Mouse (Mus musculus): Measurements from ENCODE around the gene Cyth4. TPM values are rescaled to one million over a fixed set of nuclear protein-coding genes. Genes with fewer than 3 reads are reported as not detected.

Cyth4 gene
- polyA plus RNA-seq, 1 experiment from 2014 or later, result 14.5 TPM

GRCm38 (mm10) chr15:78570170-78570569, 26.7 kb upstream of the Cyth4 start:
- Histone ChIP-seq H3K4me1 (ENCODE audit: insufficient read depth, low read depth, low read length) (no peaks in the 10 kb centered on the region), H3K4me2 (replicated peaks; ENCODE audit: low read depth, low read length) (no peak overlapping the region), H3K27me3 (replicated peaks; ENCODE audit: insufficient read depth, low read length) (no peaks in the 10 kb centered on the region), H3K9me3 (ENCODE audit: low read length) (no peaks in the 10 kb centered on the region), H3K4me3 (ENCODE audit: low read depth, low read length) (no peak overlapping the region), H3K27ac (ENCODE audit: low read length) (no peak overlapping the region), H3K9ac (replicated peaks; ENCODE audit: low read depth) (no peak overlapping the region), H3K36me3 (ENCODE audit: insufficient read depth, low read length) (no peaks in the 10 kb centered on the region)
- 93% methylated on average over 5 of the region's 5 CpGs for WGBS
- no peak for TF ChIP-seq CTCF (IDR thresholded peaks at IDR 0.05)
- DNase-seq (ENCODE audit: low spot score), result no peak
- no peak for ATAC-seq

GRCm38 (mm10) chr15:78571554-78572269, 25.1 kb upstream of the Cyth4 start:
- peak overlapping the region; percentile 6; the same call in 1 of the 2 replicates for H3K4me3 ChIP-seq (ENCODE audit: low read depth, low read length)

GRCm38 (mm10) chr15:78572270-78572600, 24.6 kb upstream of the Cyth4 start:
- H3K27me3 ChIP-seq (replicated peaks; ENCODE audit: insufficient read depth, low read length), result no peaks in the 10 kb centered on the region
- DNase-seq (ENCODE audit: low spot score) (no peak), ATAC-seq (no peak)
- H3K4me3 ChIP-seq (ENCODE audit: low read depth, low read length), result peak overlapping the region; percentile 6; the same call in 1 of the 2 replicates
- H3K9ac ChIP-seq (replicated peaks; ENCODE audit: low read depth), result no peak overlapping the region
- H3K27ac ChIP-seq (ENCODE audit: low read length), result no peak overlapping the region; the same call in 1 of the 2 replicates
- no peak for TF ChIP-seq CTCF (IDR thresholded peaks at IDR 0.05)
- no peak for TF ChIP-seq EP300 (IDR thresholded peaks at IDR 0.05)
- no peaks in the 10 kb centered on the region for H3K36me3 ChIP-seq (ENCODE audit: insufficient read depth, low read length)
- 88% methylated on average over 5 of the region's 5 CpGs for WGBS
- 0 out of 2 replicates have a peak overlapping the region, but pooled peaks have one; percentile 11 for H3K4me2 ChIP-seq (replicated peaks; ENCODE audit: low read depth, low read length)
- H3K9me3 ChIP-seq (ENCODE audit: low read length), result no peaks in the 10 kb centered on the region
- no peaks in the 10 kb centered on the region for H3K4me1 ChIP-seq (ENCODE audit: insufficient read depth, low read depth, low read length)

More at GRCm38 (mm10) chr15:78571554-78572269, 25.1 kb upstream of the Cyth4 start:
- ATAC-seq, result peak; percentile 38
- H3K27me3 ChIP-seq (replicated peaks; ENCODE audit: insufficient read depth, low read length), result no peaks in the 10 kb centered on the region
- 39% methylated on average over 16 of the region's 16 CpGs for WGBS
- no peak overlapping the region for H3K9ac ChIP-seq (replicated peaks; ENCODE audit: low read depth)
- H3K9me3 ChIP-seq (ENCODE audit: low read length), result no peaks in the 10 kb centered on the region
- no peak overlapping the region; the same call in 1 of the 2 replicates for H3K27ac ChIP-seq (ENCODE audit: low read length)
- TF ChIP-seq CTCF (IDR thresholded peaks at IDR 0.05) (no peak), EP300 (IDR thresholded peaks at IDR 0.05) (no peak)
- H3K4me1 ChIP-seq (ENCODE audit: insufficient read depth, low read depth, low read length), result no peaks in the 10 kb centered on the region
- 0 out of 2 replicates have a peak overlapping the region, but pooled peaks have one; percentile 11 for H3K4me2 ChIP-seq (replicated peaks; ENCODE audit: low read depth, low read length)
- no peak for DNase-seq (ENCODE audit: low spot score)
- H3K36me3 ChIP-seq (ENCODE audit: insufficient read depth, low read length), result no peaks in the 10 kb centered on the region

- no peaks in the 10 kb centered on the region for H3K4me1 ChIP-seq (ENCODE audit: insufficient read depth, low read depth, low read length)
- TF ChIP-seq EP300 (IDR thresholded peaks at IDR 0.05), result no peak
- no peak for TF ChIP-seq CTCF (IDR thresholded peaks at IDR 0.05)
- peak; percentile 49 for DNase-seq (ENCODE audit: low spot score)
- H3K36me3 ChIP-seq (ENCODE audit: insufficient read depth, low read length), result no peaks in the 10 kb centered on the region
- H3K9me3 ChIP-seq (ENCODE audit: low read length), result no peaks in the 10 kb centered on the region
- 41% methylated on average over 8 of the region's 8 CpGs for WGBS
- no peak within 1 kb of the TSS; the same call in 1 of the 2 replicates for H3K27ac ChIP-seq (ENCODE audit: low read length)
- peak; percentile 62 for ATAC-seq
- H3K4me2 ChIP-seq (replicated peaks; ENCODE audit: low read depth, low read length), result 0 out of 2 replicates have a peak within 1 kb of the TSS, but pooled peaks have one; percentile 11
- peak within 1 kb of the TSS; percentile 6; the same call in 1 of the 2 replicates for H3K4me3 ChIP-seq (ENCODE audit: low read depth, low read length)
- no peaks in the 10 kb centered on the region for H3K27me3 ChIP-seq (replicated peaks; ENCODE audit: insufficient read depth, low read length)
- no peak within 1 kb of the TSS for H3K9ac ChIP-seq (replicated peaks; ENCODE audit: low read depth)
Measured at GRCm38 (mm10) chr15:78572658-78573397, 24.0 kb upstream of the Cyth4 start, which contains the start of gene Rac2. Gene Rac2 (minus strand): TSS chr15:78572783.

- no peak overlapping the region for H3K9ac ChIP-seq (replicated peaks; ENCODE audit: low read depth)
- DNase-seq (ENCODE audit: low spot score) (no peak), ATAC-seq (no peak)
- 54% methylated on average over 4 of the region's 4 CpGs for WGBS
- H3K27ac ChIP-seq (ENCODE audit: low read length), result no peak overlapping the region
- H3K4me2 ChIP-seq (replicated peaks; ENCODE audit: low read depth, low read length), result no peak overlapping the region
- peaks cover 6% of the 10 kb centered on the region; the same call in 1 of the 2 replicates for H3K4me1 ChIP-seq (ENCODE audit: insufficient read depth, low read depth, low read length)
- no peaks in the 10 kb centered on the region for H3K9me3 ChIP-seq (ENCODE audit: low read length)
- H3K27me3 ChIP-seq (replicated peaks; ENCODE audit: insufficient read depth, low read length), result no peaks in the 10 kb centered on the region
- no peaks in the 10 kb centered on the region for H3K36me3 ChIP-seq (ENCODE audit: insufficient read depth, low read length)
- TF ChIP-seq CTCF (IDR thresholded peaks at IDR 0.05) (no peak), EP300 (IDR thresholded peaks at IDR 0.05) (no peak)
- no peak overlapping the region for H3K4me3 ChIP-seq (ENCODE audit: low read depth, low read length)
Measured at GRCm38 (mm10) chr15:78576284-78576810, 20.5 kb upstream of the Cyth4 start.

- Histone ChIP-seq H3K9ac (replicated peaks; ENCODE audit: low read depth) (no peak overlapping the region), H3K27ac (ENCODE audit: low read length) (no peak overlapping the region), H3K4me1 (ENCODE audit: insufficient read depth, low read depth, low read length) (peaks cover 6% of the 10 kb centered on the region; the same call in 1 of the 2 replicates), H3K4me2 (replicated peaks; ENCODE audit: low read depth, low read length) (no peak overlapping the region), H3K4me3 (ENCODE audit: low read depth, low read length) (no peak overlapping the region), H3K36me3 (ENCODE audit: insufficient read depth, low read length) (no peaks in the 10 kb centered on the region), H3K9me3 (ENCODE audit: low read length) (no peaks in the 10 kb centered on the region), H3K27me3 (replicated peaks; ENCODE audit: insufficient read depth, low read length) (no peaks in the 10 kb centered on the region)
- ATAC-seq (no peak), DNase-seq (ENCODE audit: low spot score) (no peak)
- WGBS, result 26% methylated on average over 11 of the region's 11 CpGs
- TF ChIP-seq EP300 (IDR thresholded peaks at IDR 0.05), result no peak
- TF ChIP-seq CTCF (IDR thresholded peaks at IDR 0.05), result no peak
Measured at GRCm38 (mm10) chr15:78583352-78583751, 13.5 kb upstream of the Cyth4 start.
